Mouse (Mus musculus) forebrain, embryonic 12.5 days (tissue): ENCODE data around the gene Hecw2. TPM values are rescaled to one million over a fixed set of nuclear protein-coding genes. Genes with fewer than 3 reads are reported as not detected.

ENCODE experiments used
- ATAC-seq: fragments of 200-750 bp; cut with Nextera tagmentation; 2 replicates; pipeline ENCODE4 v1.8.0; 2017; ENCODE audit warnings: moderate TSS enrichment; ENCODE audit not compliant: low FRiP score
- H3K27ac ChIP-seq: fragments of 300-500 bp; sonication (generic); 2 replicates; pipeline ENCODE4 v1.5.1; 2016; ENCODE audit warnings: mild to moderate bottlenecking
- H3K27me3 ChIP-seq: fragments of 300-500 bp; sonication (generic); 2 replicates; pipeline ENCODE4 v1.6.1; 2016; ENCODE audit warnings: mild to moderate bottlenecking
- H3K36me3 ChIP-seq: fragments of 300-500 bp; sonication (generic); replicated peaks from 2 replicates; pipeline ENCODE4 v1.6.1; 2016; ENCODE audit warnings: mild to moderate bottlenecking
- H3K4me1 ChIP-seq: fragments of 300-500 bp; sonication (generic); 2 replicates; pipeline ENCODE4 v1.6.1; 2016
- H3K4me2 ChIP-seq: fragments of 300-500 bp; sonication (generic); 2 replicates; pipeline ENCODE4 v1.6.1; 2016; ENCODE audit warnings: mild to moderate bottlenecking, moderate library complexity
- H3K4me3 ChIP-seq: fragments of 300-500 bp; sonication (generic); replicated peaks from 2 replicates; pipeline ENCODE4 v1.5.1; 2016; ENCODE audit warnings: mild to moderate bottlenecking
- H3K9ac ChIP-seq: fragments of 300-500 bp; sonication (generic); 2 replicates; pipeline ENCODE4 v1.6.1; 2016; ENCODE audit warnings: mild to moderate bottlenecking
- H3K9me3 ChIP-seq: fragments of 300-500 bp; sonication (generic); 2 replicates; pipeline ENCODE4 v1.6.1; 2016
- WGBS: fragments of 180-500 bp; shearing (Covaris S2); methylation state at CpG from one replicate; pipeline ENCODE4 v1.1.7; 2016; 5-methylcytosine and 5-hydroxymethylcytosine counted together
- polyA plus RNA-seq: library from polyadenylated mRNA; unstranded; fragments of >200 nt; fragmentation: Nextera tagmentation; extraction: Ambion mirVana; gene quantifications from 2 replicates; pipeline ENCODE4 v1.2.1, GENCODE M21; 2016

Gene Hecw2
- polyA plus RNA-seq, 1 experiment from 2014 or later: 4.0 TPM

GRCm38 (mm10) chr1:53808229-53808628 lies 386.7 kb downstream of the Hecw2 start:
- no peak overlapping the region for H3K4me3 ChIP-seq
- 77% methylated on average over 2 of the region's 2 CpGs for WGBS
- H3K4me2 ChIP-seq: no peak overlapping the region
- H3K9ac ChIP-seq: no peak overlapping the region
- no peaks in the 10 kb centered on the region for H3K36me3 ChIP-seq
- H3K27me3 ChIP-seq: no peaks in the 10 kb centered on the region
- no peaks in the 10 kb centered on the region for H3K4me1 ChIP-seq
- no peak for ATAC-seq
- no peak overlapping the region for H3K27ac ChIP-seq
- no peaks in the 10 kb centered on the region for H3K9me3 ChIP-seq

- WGBS: 77% methylated on average over 3 of the region's 3 CpGs
- H3K27me3 ChIP-seq: no peaks in the 10 kb centered on the region
- H3K27ac ChIP-seq: no peak overlapping the region
- no peaks in the 10 kb centered on the region for H3K4me1 ChIP-seq
- H3K4me3 ChIP-seq: no peak overlapping the region
- H3K36me3 ChIP-seq: no peaks in the 10 kb centered on the region
- no peaks in the 10 kb centered on the region for H3K9me3 ChIP-seq
- no peak overlapping the region for H3K9ac ChIP-seq
- no peak for ATAC-seq
- H3K4me2 ChIP-seq: no peak overlapping the region
Observed at GRCm38 (mm10) chr1:53797811-53798210, 397.2 kb downstream of the Hecw2 start.

GRCm38 (mm10) chr1:53797074-53797473 lies 397.9 kb downstream of the Hecw2 start:
- Histone ChIP-seq H3K27ac (no peak overlapping the region), H3K9me3 (no peaks in the 10 kb centered on the region), H3K36me3 (no peaks in the 10 kb centered on the region), H3K4me1 (no peaks in the 10 kb centered on the region), H3K4me2 (no peak overlapping the region), H3K9ac (no peak overlapping the region), H3K27me3 (no peaks in the 10 kb centered on the region), H3K4me3 (no peak overlapping the region)
- ATAC-seq: no peak
- 90% methylated on average over 5 of the region's 5 CpGs for WGBS

DNA sequence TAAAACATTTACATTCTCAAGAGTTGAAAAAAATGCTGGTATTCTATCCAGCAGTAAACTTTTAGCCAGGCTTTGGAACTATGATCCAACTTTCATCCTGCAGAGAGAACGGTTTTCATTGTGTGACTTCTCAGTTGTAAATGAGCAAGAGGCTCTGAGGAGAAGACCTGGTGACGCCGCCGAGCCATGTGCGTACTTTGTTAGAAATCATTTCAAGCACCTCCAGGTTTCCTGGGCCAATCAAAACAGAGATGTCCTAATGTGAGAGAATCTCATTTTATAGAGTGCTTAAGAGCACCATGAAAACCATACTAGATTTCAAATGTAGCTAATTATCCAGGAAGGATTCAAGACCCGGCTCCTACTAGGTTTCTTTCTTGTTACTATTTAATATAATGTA lies 398.7 kb downstream of the Hecw2 start:
- no peak overlapping the region for H3K9ac ChIP-seq
- H3K4me3 ChIP-seq: no peak overlapping the region
- H3K27me3 ChIP-seq: no peaks in the 10 kb centered on the region
- no peak overlapping the region for H3K4me2 ChIP-seq
- no peaks in the 10 kb centered on the region for H3K4me1 ChIP-seq
- 93% methylated on average over 6 of the region's 6 CpGs for WGBS
- no peaks in the 10 kb centered on the region for H3K36me3 ChIP-seq
- ATAC-seq: no peak
- H3K27ac ChIP-seq: no peak overlapping the region
- H3K9me3 ChIP-seq: no peaks in the 10 kb centered on the region

DNA sequence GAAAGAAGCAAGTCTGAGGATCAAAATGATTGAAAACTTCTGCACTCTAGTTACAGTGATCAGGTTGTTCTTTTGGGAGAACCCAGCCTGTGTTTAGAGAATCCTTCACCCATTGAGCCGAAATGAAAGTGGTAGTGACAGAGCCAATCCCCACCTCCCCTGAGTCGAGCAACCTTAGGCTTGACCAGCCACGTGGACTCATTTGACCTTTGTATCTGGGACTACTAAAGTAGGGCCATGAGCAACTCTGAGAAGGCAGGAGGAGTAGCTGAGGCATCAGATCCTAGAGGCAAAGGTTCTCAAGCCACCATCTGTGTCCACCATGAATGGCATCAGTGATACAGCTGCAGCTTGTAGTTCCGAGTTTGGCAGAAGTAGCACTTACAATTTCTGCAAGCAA lies 399.4 kb downstream of the Hecw2 start:
- Histone ChIP-seq H3K9me3 (no peaks in the 10 kb centered on the region), H3K9ac (no peak overlapping the region), H3K4me1 (no peaks in the 10 kb centered on the region), H3K36me3 (no peaks in the 10 kb centered on the region), H3K4me3 (no peak overlapping the region), H3K4me2 (no peak overlapping the region), H3K27me3 (no peaks in the 10 kb centered on the region), H3K27ac (no peak overlapping the region)
- 83% methylated on average over 4 of the region's 4 CpGs for WGBS
- no peak for ATAC-seq

DNA sequence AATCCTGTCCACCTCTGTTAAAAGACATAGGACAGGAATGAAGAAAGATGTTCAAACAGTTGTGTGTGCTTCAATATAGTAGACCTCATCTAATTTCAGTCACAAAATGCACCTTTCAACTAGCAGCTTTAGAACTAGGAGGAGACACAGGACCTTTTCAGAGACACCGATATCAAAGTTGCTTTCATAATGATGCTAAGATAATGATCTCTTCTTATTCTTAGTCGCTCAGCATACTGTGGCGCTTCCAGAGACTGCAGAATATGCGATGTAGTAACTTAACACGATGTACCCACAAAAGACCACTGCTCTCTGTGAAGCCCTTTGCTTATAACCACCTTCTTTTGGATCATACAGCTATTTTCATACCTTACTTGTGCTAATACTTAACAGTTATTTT lies 399.9 kb downstream of the Hecw2 start:
- Histone ChIP-seq H3K27ac (no peak overlapping the region), H3K4me1 (no peaks in the 10 kb centered on the region), H3K4me2 (no peak overlapping the region), H3K36me3 (no peaks in the 10 kb centered on the region), H3K27me3 (no peaks in the 10 kb centered on the region), H3K4me3 (no peak overlapping the region), H3K9ac (no peak overlapping the region), H3K9me3 (no peaks in the 10 kb centered on the region)
- WGBS: 89% methylated on average over 5 of the region's 5 CpGs
- no peak for ATAC-seq

DNA sequence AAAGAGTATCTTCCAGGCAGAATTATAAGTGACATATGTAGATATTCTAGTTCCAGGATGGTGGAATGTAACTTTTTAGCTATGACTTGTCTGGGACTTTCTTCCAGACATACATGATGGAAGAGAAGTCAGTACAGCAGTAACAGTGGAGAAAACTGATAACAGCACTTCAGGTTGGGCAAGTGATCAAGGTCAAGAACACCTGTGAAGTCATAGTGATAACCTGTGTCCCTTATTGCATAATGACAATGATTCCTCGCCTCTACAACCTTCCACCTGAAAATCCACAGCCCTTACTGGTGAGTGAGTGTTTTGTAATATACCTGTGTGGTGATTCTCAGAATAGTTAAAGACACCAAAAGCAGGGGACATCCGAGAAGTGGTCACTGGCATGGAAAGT lies 400.7 kb downstream of the Hecw2 start:
- Histone ChIP-seq H3K4me1 (no peaks in the 10 kb centered on the region), H3K9ac (no peak overlapping the region), H3K4me2 (no peak overlapping the region), H3K36me3 (no peaks in the 10 kb centered on the region), H3K9me3 (no peaks in the 10 kb centered on the region), H3K4me3 (no peak overlapping the region), H3K27ac (no peak overlapping the region), H3K27me3 (no peaks in the 10 kb centered on the region)
- WGBS: 86% methylated on average over 2 of the region's 2 CpGs
- no peak for ATAC-seq

DNA sequence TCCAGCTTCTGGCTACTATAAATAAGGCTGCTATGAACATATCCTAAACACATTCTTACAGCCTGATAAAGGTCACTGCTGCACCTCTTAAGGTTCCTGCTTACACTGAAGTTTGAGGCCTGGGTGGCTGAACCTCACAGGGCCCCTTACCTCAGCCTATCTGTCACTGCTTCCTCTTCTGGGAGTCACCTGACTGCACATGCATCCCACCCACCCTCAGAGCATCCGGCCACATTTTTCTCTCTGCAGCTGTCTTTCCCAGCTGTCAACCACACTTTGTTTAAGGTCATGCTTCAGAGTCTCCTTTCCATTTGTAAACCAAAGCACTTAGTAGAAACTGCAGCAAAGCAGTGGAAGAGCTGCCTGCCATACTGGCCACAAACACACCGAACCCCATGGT lies 403.6 kb downstream of the Hecw2 start:
- no peaks in the 10 kb centered on the region for H3K4me1 ChIP-seq
- no peak overlapping the region for H3K27ac ChIP-seq
- no peak for ATAC-seq
- no peaks in the 10 kb centered on the region for H3K36me3 ChIP-seq
- H3K27me3 ChIP-seq: 0 out of 2 replicates have a peak, but pooled peaks cover 2% of the 10 kb centered on the region
- 87% methylated on average over 2 of the region's 2 CpGs for WGBS
- no peak overlapping the region for H3K4me3 ChIP-seq
- no peak overlapping the region for H3K4me2 ChIP-seq
- no peaks in the 10 kb centered on the region for H3K9me3 ChIP-seq
- no peak overlapping the region for H3K9ac ChIP-seq

- WGBS: under 1% methylated on average over 75 of the region's 81 CpGs
- H3K27me3 ChIP-seq: 0 out of 2 replicates have a peak, but pooled peaks cover 2% of the 10 kb centered on the region
Observed at GRCm38 (mm10) chr1:53784721-53785418, 410.1 kb downstream of the Hecw2 start, which contains the start of gene Stk17b. Gene Stk17b, minus strand, starts transcription at chr1:53785224.

GRCm38 (mm10) chr1:53784291-53784720 lies 410.7 kb downstream of the Hecw2 start:
- Histone ChIP-seq H3K36me3 (no peaks in the 10 kb centered on the region), H3K27ac (peak overlapping the region; percentile 71; the same call in 1 of the 2 replicates), H3K9ac (peak overlapping the region; percentile 71), H3K4me1 (0 out of 2 replicates have a peak, but pooled peaks cover 5% of the 10 kb centered on the region), H3K4me2 (peak overlapping the region; percentile 82), H3K27me3 (0 out of 2 replicates have a peak, but pooled peaks cover 2% of the 10 kb centered on the region), H3K4me3 (peak overlapping the region; percentile 85), H3K9me3 (no peaks in the 10 kb centered on the region)
- under 1% methylated on average over 17 of the region's 17 CpGs for WGBS
- ATAC-seq: peak; percentile 15

More at GRCm38 (mm10) chr1:53784721-53785418, 410.1 kb downstream of the Hecw2 start, which contains the start of gene Stk17b:
- H3K9me3 ChIP-seq: no peaks in the 10 kb centered on the region
- peak within 1 kb of the TSS; percentile 85 for H3K4me3 ChIP-seq
- peak within 1 kb of the TSS; percentile 71 for H3K27ac ChIP-seq
- 0 out of 2 replicates have a peak, but pooled peaks cover 5% of the 10 kb centered on the region for H3K4me1 ChIP-seq
- peak; percentile 99 for ATAC-seq
- no peaks in the 10 kb centered on the region for H3K36me3 ChIP-seq
- peak within 1 kb of the TSS; percentile 71 for H3K9ac ChIP-seq
- H3K4me2 ChIP-seq: peak within 1 kb of the TSS; percentile 82

GRCm38 (mm10) chr1:53782956-53783355 lies 412.0 kb downstream of the Hecw2 start:
- Histone ChIP-seq H3K27ac (no peak overlapping the region), H3K4me3 (no peak overlapping the region), H3K4me1 (0 out of 2 replicates have a peak, but pooled peaks cover 5% of the 10 kb centered on the region), H3K9me3 (no peaks in the 10 kb centered on the region), H3K36me3 (no peaks in the 10 kb centered on the region), H3K4me2 (no peak overlapping the region), H3K27me3 (no peaks in the 10 kb centered on the region), H3K9ac (no peak overlapping the region)
- ATAC-seq: no peak
- 96% methylated on average over 1 of the region's 1 CpGs for WGBS

DNA sequence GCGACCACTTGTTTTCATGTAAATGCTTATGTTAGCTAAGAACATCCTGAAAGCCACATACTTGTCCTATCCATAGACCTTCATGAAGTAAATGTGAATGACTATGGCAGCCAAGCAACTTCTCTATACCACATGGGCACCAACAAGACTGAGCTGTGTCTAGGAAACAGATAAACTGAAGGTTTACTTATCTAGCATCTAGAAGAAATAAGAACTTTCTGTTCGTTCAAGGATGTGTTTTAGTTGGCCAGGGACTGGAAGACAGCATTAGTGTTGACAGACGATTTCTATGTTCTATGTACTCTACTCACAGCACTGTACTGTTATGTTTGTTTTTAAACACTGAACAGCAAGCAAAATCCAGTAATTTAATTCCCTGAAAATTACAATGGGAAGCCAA lies 412.9 kb downstream of the Hecw2 start:
- Histone ChIP-seq H3K36me3 (no peaks in the 10 kb centered on the region), H3K27ac (no peak overlapping the region), H3K27me3 (no peaks in the 10 kb centered on the region), H3K4me2 (no peak overlapping the region), H3K4me1 (0 out of 2 replicates have a peak, but pooled peaks cover 5% of the 10 kb centered on the region), H3K4me3 (no peak overlapping the region), H3K9me3 (no peaks in the 10 kb centered on the region), H3K9ac (no peak overlapping the region)
- 88% methylated on average over 3 of the region's 3 CpGs for WGBS
- ATAC-seq: no peak

DNA sequence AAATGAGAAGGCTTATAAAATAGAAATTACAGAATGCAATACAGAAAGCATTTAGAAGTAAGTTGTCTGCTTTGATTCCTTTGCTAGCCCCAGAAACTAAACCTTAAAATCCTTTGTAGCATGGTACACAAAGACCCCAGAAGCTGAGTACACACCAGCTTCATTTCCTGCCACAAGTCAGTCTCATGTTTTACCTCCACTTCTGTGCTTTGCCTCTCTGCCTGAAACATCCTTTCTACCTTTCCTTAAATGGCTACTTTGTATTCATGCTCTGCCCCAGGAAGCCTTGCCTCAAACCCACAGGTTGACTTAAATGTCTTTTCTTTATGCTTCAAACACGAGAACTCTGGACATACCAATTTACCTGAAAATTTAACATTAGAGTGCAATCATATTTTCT lies 413.7 kb downstream of the Hecw2 start:
- ATAC-seq: no peak
- 72% methylated on average over 1 of the region's 1 CpGs for WGBS
- Histone ChIP-seq H3K27ac (no peak overlapping the region), H3K4me1 (0 out of 2 replicates have a peak, but pooled peaks cover 5% of the 10 kb centered on the region), H3K36me3 (no peaks in the 10 kb centered on the region), H3K9ac (no peak overlapping the region), H3K27me3 (no peaks in the 10 kb centered on the region), H3K9me3 (no peaks in the 10 kb centered on the region), H3K4me3 (no peak overlapping the region), H3K4me2 (no peak overlapping the region)
